12 mouse cellular contexts compared by ENCODE assay signal in genomic region chr3:68350624-68351023, GRCm38 (mm10).
"Had no signal": no experiment of that assay in that cellular context is flagged by ENCODE, and none has a peak within 500 bp of the region (broad histone marks: within the 10 kb centered on the region; RNA-seq: fewer than 3 reads in every experiment).

No protein-coding gene starts in this region.

- H3K27ac ChIP-seq: limb, embryonic 13.5 days; liver, embryonic 14.5 days; neural tube, embryonic 12.5 days had no signal

- H3K4me1 ChIP-seq: neural tube, embryonic 12.5 days had no signal

- DNase-seq: kidney, adult 18-20 months; kidney, postnatal 10 days; left cerebral cortex, postnatal 4 days; lung, adult 18-20 months; right cerebral cortex, postnatal 4 days; spleen, adult 18-20 months; thymus, adult 18-20 months; thymus, postnatal 14 days had no signal

- H3K4me3 ChIP-seq: limb, embryonic 13.5 days; myocyte; neural tube, embryonic 12.5 days had no signal

- H3K27me3 ChIP-seq: neural tube, embryonic 12.5 days had no signal

- H3K4me2 ChIP-seq: limb, embryonic 13.5 days; neural tube, embryonic 12.5 days had no signal

- H3K9ac ChIP-seq: limb, embryonic 13.5 days; liver, embryonic 14.5 days; neural tube, embryonic 12.5 days had no signal

- H3K36me3 ChIP-seq: limb, embryonic 13.5 days; neural tube, embryonic 12.5 days had no signal

- H3K9me3 ChIP-seq: neural tube, embryonic 12.5 days had no signal
